Mouse (Mus musculus): Measurements from ENCODE around the gene Phox2a.

GRCm38 (mm10) chr7:101847934-101848333 is 29.8 kb downstream of the Phox2a start:
- TF ChIP-seq CTCF (IDR thresholded peaks at IDR 0.05; ENCODE audit: low read depth) (peak; percentile 12; the same call in 1 of the 2 replicates), EP300 (IDR thresholded peaks at IDR 0.05; ENCODE audit: low read depth) (no peak)

Data from liver, postnatal 0 days (tissue).